Mouse (Mus musculus): Measurements from ENCODE around the gene Edaradd.

DNA sequence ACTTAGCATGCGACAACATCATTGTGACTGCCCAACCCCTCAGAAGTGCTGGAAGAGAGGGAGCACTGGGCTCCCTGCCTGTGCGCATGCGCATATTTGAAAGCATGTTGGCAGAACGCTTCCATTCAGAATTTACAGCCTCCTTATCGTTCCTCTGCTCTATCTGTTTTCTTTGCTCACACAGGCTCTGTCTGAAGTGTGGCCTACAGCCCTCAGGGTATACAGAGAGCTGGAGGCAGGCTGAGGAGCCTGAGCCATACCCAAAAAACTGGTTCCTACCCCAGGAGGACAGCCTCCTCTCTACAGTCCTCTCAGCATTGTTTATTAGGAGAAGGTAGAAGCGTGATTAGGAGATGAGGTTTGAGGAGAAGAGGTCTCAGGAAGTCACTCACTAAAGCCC is 40.4 kb downstream of the Edaradd start:
- no peak for TF ChIP-seq POLR2A (IDR thresholded peaks at IDR 0.05; ENCODE audit: borderline replicate concordance, control insufficient read depth, low read depth, low read length)
- no peak for TF ChIP-seq CTCF (IDR thresholded peaks at IDR 0.05; ENCODE audit: control insufficient read depth, insufficient read depth, low read length)
